Mouse (Mus musculus) hindbrain, embryonic 12.5 days (tissue): ENCODE data around the gene Ikbke. TPM values are rescaled to one million over a fixed set of nuclear protein-coding genes. Genes with fewer than 3 reads are reported as not detected.
"Not testable (repeated sequence)": the region's sequence is repeated elsewhere in the genome, so short reads cannot be mapped to it uniquely, and the experiment has no call there.

ENCODE experiments used
- ATAC-seq: fragments of 200-750 bp; cut with Nextera tagmentation; 2 replicates; pipeline ENCODE4 v1.8.0; 2017; ENCODE audit warnings: moderate TSS enrichment; ENCODE audit not compliant: low FRiP score
- H3K27ac ChIP-seq: fragments of 300-500 bp; sonication (generic); 2 replicates; pipeline ENCODE4 v1.5.1; 2016; ENCODE audit warnings: mild to moderate bottlenecking
- H3K27me3 ChIP-seq: fragments of 300-500 bp; sonication (generic); 2 replicates; pipeline ENCODE4 v1.6.1; 2016; ENCODE audit warnings: mild to moderate bottlenecking
- H3K36me3 ChIP-seq: fragments of 300-500 bp; sonication (generic); 2 replicates; pipeline ENCODE4 v1.6.1; 2016; ENCODE audit warnings: mild to moderate bottlenecking
- H3K4me1 ChIP-seq: fragments of 300-500 bp; sonication (generic); 2 replicates; pipeline ENCODE4 v1.6.1; 2016
- H3K4me2 ChIP-seq: fragments of 300-500 bp; sonication (generic); replicated peaks from 2 replicates; pipeline ENCODE4 v1.6.1; 2016; ENCODE audit warnings: mild to moderate bottlenecking
- H3K4me3 ChIP-seq: fragments of 300-500 bp; sonication (generic); 2 replicates; pipeline ENCODE4 v1.5.1; 2016; ENCODE audit warnings: mild to moderate bottlenecking
- H3K9ac ChIP-seq: fragments of 300-500 bp; sonication (generic); 2 replicates; pipeline ENCODE4 v1.6.1; 2016; ENCODE audit warnings: mild to moderate bottlenecking, moderate library complexity
- H3K9me3 ChIP-seq: fragments of 300-500 bp; sonication (generic); replicated peaks from 2 replicates; pipeline ENCODE4 v1.6.1; 2016; ENCODE audit warnings: mild to moderate bottlenecking
- WGBS: fragments of 180-500 bp; shearing (Covaris S2); methylation state at CpG from one replicate; pipeline ENCODE4 v1.1.7; 2016; 5-methylcytosine and 5-hydroxymethylcytosine counted together
- polyA plus RNA-seq: library from polyadenylated mRNA; unstranded; fragments of >200 nt; fragmentation: Nextera tagmentation; extraction: Ambion mirVana; gene quantifications from 2 replicates; pipeline ENCODE4 v1.2.1, GENCODE M21; 2016

The Ikbke gene
- polyA plus RNA-seq, 1 experiment from 2014 or later = 2.6 TPM

- H3K4me1 ChIP-seq = no peaks in the 10 kb centered on the region
- WGBS = 50% methylated on average over 8 of the region's 8 CpGs
- H3K4me3 ChIP-seq = 0 out of 2 replicates have a peak overlapping the region, but pooled peaks have one; percentile 10
- ATAC-seq = no peak
- peak overlapping the region; percentile 36 for H3K4me2 ChIP-seq
- no peak overlapping the region for H3K27ac ChIP-seq
- no peaks in the 10 kb centered on the region for H3K27me3 ChIP-seq
- no peak overlapping the region; the same call in 1 of the 2 replicates for H3K9ac ChIP-seq
- H3K9me3 ChIP-seq = no peaks in the 10 kb centered on the region
- H3K36me3 ChIP-seq = no peaks in the 10 kb centered on the region
These were observed 575 bp downstream of the Ikbke start for GRCm38 (mm10) chr1:131278606-131279455.

- Histone ChIP-seq H3K4me3 (no peak overlapping the region), H3K9me3 (no peaks in the 10 kb centered on the region), H3K4me1 (no peaks in the 10 kb centered on the region), H3K36me3 (no peaks in the 10 kb centered on the region), H3K27me3 (no peaks in the 10 kb centered on the region), H3K9ac (no peak overlapping the region), H3K4me2 (no peak overlapping the region), H3K27ac (no peak overlapping the region)
- no peak for ATAC-seq
These were observed 2.6 kb downstream of the Ikbke start for GRCm38 (mm10) chr1:131276831-131277230.

GRCm38 (mm10) chr1:131275577-131275976, 3.8 kb downstream of the Ikbke start:
- no peak for ATAC-seq
- Histone ChIP-seq H3K36me3 (no peaks in the 10 kb centered on the region), H3K9me3 (no peaks in the 10 kb centered on the region), H3K4me3 (no peak overlapping the region), H3K27me3 (no peaks in the 10 kb centered on the region), H3K4me1 (no peaks in the 10 kb centered on the region), H3K4me2 (no peak overlapping the region), H3K27ac (no peak overlapping the region), H3K9ac (no peak overlapping the region)
- 75% methylated on average over 14 of the region's 14 CpGs for WGBS

DNA sequence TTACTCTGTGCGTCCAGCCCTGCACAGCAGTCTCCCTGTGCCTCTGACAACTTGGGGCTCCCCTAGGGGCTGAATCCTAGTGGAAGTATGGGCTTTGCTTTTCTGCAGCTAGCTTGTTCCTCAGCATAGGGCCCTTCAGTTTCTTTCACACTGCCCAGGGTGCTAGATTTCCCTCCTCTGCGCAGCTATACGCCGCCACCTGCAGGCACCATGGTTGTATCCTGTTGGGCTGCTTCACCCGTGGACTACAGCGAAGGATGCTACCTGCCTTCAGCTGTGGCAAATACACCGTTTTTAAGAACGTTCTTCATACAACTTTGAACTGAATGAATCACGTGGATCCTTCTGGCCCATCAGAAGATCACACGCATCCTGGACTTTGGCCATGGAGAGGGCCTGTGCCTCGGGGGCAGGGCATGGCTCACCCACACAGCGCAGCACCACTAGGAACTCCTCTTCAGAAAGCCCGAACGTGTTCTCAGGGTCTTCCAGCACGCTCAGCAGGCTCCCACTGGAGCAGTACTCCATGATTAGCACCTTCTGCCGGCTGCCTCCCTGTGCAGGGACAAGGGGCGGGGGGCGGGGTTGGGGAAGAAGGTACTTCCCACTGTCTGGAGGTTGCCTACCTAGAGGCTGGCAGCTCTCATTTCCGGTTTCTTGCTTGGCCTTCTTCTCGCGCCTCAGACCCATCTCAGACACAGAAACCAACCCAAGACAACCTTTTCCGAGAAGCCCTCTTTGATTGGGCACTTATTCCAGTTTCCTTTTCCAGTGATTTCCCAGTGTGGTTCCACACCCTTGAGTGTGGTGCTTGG, 4.5 kb downstream of the Ikbke start:
- H3K9me3 ChIP-seq = no peaks in the 10 kb centered on the region
- no peak overlapping the region for H3K27ac ChIP-seq
- WGBS = 47% methylated on average over 22 of the region's 22 CpGs
- ATAC-seq = no peak
- no peaks in the 10 kb centered on the region for H3K4me1 ChIP-seq
- peaks cover under 1% of the 10 kb centered on the region; the same call in 1 of the 2 replicates for H3K27me3 ChIP-seq
- no peaks in the 10 kb centered on the region for H3K36me3 ChIP-seq
- H3K4me2 ChIP-seq = no peak overlapping the region
- H3K4me3 ChIP-seq = no peak overlapping the region
- H3K9ac ChIP-seq = no peak overlapping the region

GRCm38 (mm10) chr1:131269797-131270578, 9.4 kb downstream of the Ikbke start:
- Histone ChIP-seq H3K27me3 (peaks cover 5% of the 10 kb centered on the region; the same call in 1 of the 2 replicates), H3K36me3 (no peaks in the 10 kb centered on the region), H3K9me3 (no peaks in the 10 kb centered on the region), H3K4me3 (no peak overlapping the region), H3K9ac (no peak overlapping the region), H3K4me2 (peak overlapping the region; percentile 27), H3K27ac (no peak overlapping the region), H3K4me1 (no peaks in the 10 kb centered on the region)
- 27% methylated on average over 22 of the region's 22 CpGs for WGBS
- ATAC-seq = peak; percentile 67

DNA sequence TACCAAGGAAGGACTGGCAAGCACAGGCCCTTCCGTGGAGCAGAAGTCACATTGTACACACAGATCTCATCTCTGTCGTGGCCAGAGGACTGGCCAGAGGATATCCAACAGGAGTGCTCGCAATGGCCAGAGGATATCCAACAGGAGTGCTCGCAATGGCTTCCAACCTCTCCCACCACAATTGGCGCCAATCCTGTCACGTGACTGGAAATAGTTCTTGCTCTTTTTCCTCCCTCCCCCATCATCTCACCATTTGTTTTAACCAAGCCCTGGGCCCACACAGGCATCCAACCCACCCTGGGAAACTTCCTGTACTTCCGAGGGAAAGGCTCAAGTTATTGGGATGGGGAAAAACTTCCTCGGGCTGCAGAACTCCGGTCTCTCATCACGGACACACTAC, 10.6 kb downstream of the Ikbke start:
- no peak overlapping the region for H3K9ac ChIP-seq
- no peak overlapping the region for H3K27ac ChIP-seq
- no peak for ATAC-seq
- H3K4me2 ChIP-seq = no peak overlapping the region
- H3K4me1 ChIP-seq = no peaks in the 10 kb centered on the region; the same call in 1 of the 2 replicates
- H3K36me3 ChIP-seq = no peaks in the 10 kb centered on the region
- 82% methylated on average over 10 of the region's 10 CpGs for WGBS
- H3K27me3 ChIP-seq = peaks cover 5% of the 10 kb centered on the region; the same call in 1 of the 2 replicates
- no peak overlapping the region for H3K4me3 ChIP-seq
- no peaks in the 10 kb centered on the region for H3K9me3 ChIP-seq

DNA sequence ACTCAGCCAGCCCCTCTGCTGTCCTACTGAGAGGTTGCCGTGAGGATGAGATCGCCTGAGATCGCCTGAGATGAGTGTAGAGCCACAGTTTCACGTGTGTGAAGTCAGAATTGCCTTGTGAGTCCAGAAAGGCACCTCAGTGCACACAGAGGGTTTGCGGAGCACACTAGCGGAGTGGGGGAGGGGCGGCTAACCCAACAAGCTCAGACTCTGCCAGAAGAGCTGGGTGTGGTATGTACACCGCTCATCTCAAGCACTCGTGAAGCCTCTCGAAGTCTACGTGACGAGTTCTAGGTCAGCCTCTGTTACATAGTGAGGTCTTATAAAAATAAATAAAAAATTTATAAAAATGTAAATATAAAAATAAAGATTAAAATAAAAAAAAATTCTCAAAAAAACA, 15.5 kb downstream of the Ikbke start:
- no peaks in the 10 kb centered on the region for H3K9me3 ChIP-seq
- no peak for ATAC-seq
- H3K4me1 ChIP-seq = no peaks in the 10 kb centered on the region; the same call in 1 of the 2 replicates
- no peak overlapping the region for H3K27ac ChIP-seq
- 71% methylated on average over 12 of the region's 12 CpGs for WGBS
- no peak overlapping the region for H3K9ac ChIP-seq
- no peak overlapping the region for H3K4me3 ChIP-seq
- H3K27me3 ChIP-seq = peaks cover 9% of the 10 kb centered on the region; the same call in 1 of the 2 replicates
- H3K36me3 ChIP-seq = no peaks in the 10 kb centered on the region
- H3K4me2 ChIP-seq = no peak overlapping the region

DNA sequence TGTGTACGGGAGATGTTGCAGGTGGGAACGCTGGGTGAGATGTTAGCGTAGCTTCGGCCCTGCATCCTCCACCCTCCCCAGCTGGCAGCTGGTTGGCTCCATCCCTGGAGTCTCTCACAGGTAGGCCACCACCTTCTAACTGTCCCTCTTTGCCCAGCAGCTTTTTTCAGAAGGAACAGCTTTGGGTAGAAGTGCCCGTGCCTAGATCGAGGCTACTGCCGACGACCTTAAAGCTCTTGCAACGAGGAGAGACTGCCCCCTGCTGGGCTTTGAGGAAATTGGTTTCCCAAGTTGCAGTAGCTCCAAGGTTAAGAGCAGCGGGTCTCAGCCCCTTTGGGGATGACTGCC, 19.1 kb downstream of the Ikbke start:
- H3K27me3 ChIP-seq = peaks cover 9% of the 10 kb centered on the region; the same call in 1 of the 2 replicates
- no peak for ATAC-seq
- H3K9me3 ChIP-seq = no peaks in the 10 kb centered on the region
- no peaks in the 10 kb centered on the region for H3K36me3 ChIP-seq
- H3K9ac ChIP-seq = no peak overlapping the region
- H3K27ac ChIP-seq = no peak overlapping the region
- no peak overlapping the region for H3K4me2 ChIP-seq
- 34% methylated on average over 10 of the region's 10 CpGs for whole genome bisulfite sequencing
- H3K4me1 ChIP-seq = no peaks in the 10 kb centered on the region; the same call in 1 of the 2 replicates
- no peak overlapping the region for H3K4me3 ChIP-seq

DNA sequence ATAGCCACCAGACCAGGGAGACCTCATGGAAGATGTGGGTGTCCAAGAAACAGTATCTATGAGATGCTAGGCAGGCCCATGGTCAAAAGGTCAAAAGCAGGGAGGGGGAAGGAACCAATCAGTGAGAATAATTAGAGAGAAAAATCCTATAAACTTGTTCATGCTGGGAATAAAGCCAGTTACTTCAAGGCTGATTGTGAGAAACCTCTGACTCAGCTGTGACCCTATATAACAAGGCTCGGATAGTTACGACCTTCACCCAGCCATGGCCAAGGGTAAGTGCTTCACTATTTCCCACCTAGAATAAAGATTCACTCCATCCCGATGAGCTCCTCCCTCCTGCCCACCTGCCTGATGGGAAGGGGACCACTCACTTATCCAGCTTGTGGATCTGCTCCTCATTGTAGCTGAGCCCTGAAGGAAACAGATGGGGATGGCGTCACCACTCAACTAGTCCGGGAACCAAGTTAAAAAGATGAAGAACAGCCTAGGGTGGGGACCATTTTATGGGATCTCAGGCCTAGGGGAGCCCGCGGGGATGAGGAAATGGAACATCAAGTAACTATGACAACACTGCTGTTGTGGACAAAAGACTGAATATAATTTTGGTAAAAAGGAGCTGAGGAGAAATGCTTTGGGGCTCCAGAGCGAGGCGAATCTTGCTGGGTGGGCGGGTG, 19.6 kb downstream of the Ikbke start:
- no peak overlapping the region for H3K4me3 ChIP-seq
- WGBS = 72% methylated on average over 10 of the region's 10 CpGs
- no peaks in the 10 kb centered on the region for H3K9me3 ChIP-seq
- ATAC-seq = no peak
- H3K9ac ChIP-seq = no peak overlapping the region
- no peaks in the 10 kb centered on the region; the same call in 1 of the 2 replicates for H3K4me1 ChIP-seq
- no peak overlapping the region for H3K4me2 ChIP-seq
- peaks cover 9% of the 10 kb centered on the region; the same call in 1 of the 2 replicates for H3K27me3 ChIP-seq
- no peaks in the 10 kb centered on the region for H3K36me3 ChIP-seq
- H3K27ac ChIP-seq = no peak overlapping the region

DNA sequence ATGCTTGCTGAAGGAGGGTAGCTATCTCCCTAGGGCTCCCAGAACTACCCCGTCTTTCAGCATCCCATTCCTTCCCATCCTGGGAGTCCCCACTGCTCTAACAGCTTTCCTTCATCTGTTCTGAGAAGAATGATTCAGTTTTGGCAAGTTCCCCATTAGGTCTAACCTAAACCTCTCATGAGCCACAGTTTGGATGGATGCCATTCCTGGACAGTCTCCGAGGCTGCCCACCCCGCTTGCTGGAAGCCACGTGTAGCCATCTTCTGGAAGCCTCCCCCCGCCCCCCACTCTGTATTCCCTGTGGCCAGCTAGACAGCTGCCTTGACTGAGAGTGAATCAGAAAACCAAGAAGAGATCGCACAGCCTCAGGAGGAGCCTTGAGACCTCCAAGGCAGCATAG, 22.1 kb downstream of the Ikbke start:
- 85% methylated on average over 6 of the region's 6 CpGs for WGBS
- Histone ChIP-seq H3K27ac (no peak overlapping the region), H3K4me1 (no peaks in the 10 kb centered on the region), H3K4me3 (no peak overlapping the region), H3K36me3 (no peaks in the 10 kb centered on the region), H3K9ac (no peak overlapping the region), H3K9me3 (no peaks in the 10 kb centered on the region), H3K4me2 (no peak overlapping the region), H3K27me3 (peaks cover 9% of the 10 kb centered on the region; the same call in 1 of the 2 replicates)
- no peak for ATAC-seq

- not testable (repeated sequence) for H3K27me3 ChIP-seq, H3K9me3 ChIP-seq, H3K36me3 ChIP-seq, H3K4me3 ChIP-seq, H3K9ac ChIP-seq, ATAC-seq, H3K4me2 ChIP-seq, H3K27ac ChIP-seq, H3K4me1 ChIP-seq
- 84% methylated on average over 7 of the region's 7 CpGs for WGBS
These were observed 26.7 kb downstream of the Ikbke start for GRCm38 (mm10) chr1:131252516-131253250.
